Mouse (Mus musculus) ES-Bruce4 (cell line): ENCODE results near the gene Vsig10. TPM values are rescaled to one million over a fixed set of nuclear protein-coding genes. Genes with fewer than 3 reads are reported as not detected.
"Not testable (repeated sequence)": the region's sequence is repeated elsewhere in the genome, so short reads cannot be mapped to it uniquely, and the experiment has no call there.

Experiments
- H3K27ac ChIP-seq: 2 replicates; pipeline ENCODE4 v1.5.1; 2012; ENCODE audit warnings: low read length, inconsistent platforms; ENCODE audit not compliant: insufficient read depth
- H3K27me3 ChIP-seq: 2 replicates; pipeline ENCODE4 v1.6.1; 2012; ENCODE audit warnings: mild to moderate bottlenecking, low read length, inconsistent platforms; ENCODE audit not compliant: control insufficient read depth, poor library complexity, insufficient read depth, severe bottlenecking
- H3K36me3 ChIP-seq: 2 replicates; pipeline ENCODE4 v1.6.1; 2012; ENCODE audit warnings: inconsistent platforms, mild to moderate bottlenecking, low read length, moderate library complexity; ENCODE audit not compliant: control insufficient read depth, poor library complexity, insufficient read depth, severe bottlenecking
- H3K4me1 ChIP-seq: one replicate; pipeline ENCODE4 v1.8.1; 2011; ENCODE audit warnings: low read length; ENCODE audit not compliant: control insufficient read depth, insufficient read depth
- H3K4me3 ChIP-seq: 2 replicates; pipeline ENCODE4 v1.5.1; 2011; ENCODE audit warnings: low read depth, mild to moderate bottlenecking, low read length
- H3K9ac ChIP-seq: 2 replicates; pipeline ENCODE4 v1.6.1; 2012; ENCODE audit warnings: low read depth, mild to moderate bottlenecking, inconsistent platforms; ENCODE audit not compliant: poor library complexity, severe bottlenecking
- H3K9me3 ChIP-seq: replicated peaks from 2 replicates; pipeline ENCODE4 v1.6.1; 2012; ENCODE audit warnings: mild to moderate bottlenecking, low read length, inconsistent platforms; ENCODE audit not compliant: control insufficient read depth, poor library complexity, insufficient read depth, severe bottlenecking
- CTCF ChIP-seq: IDR thresholded peaks from one replicate; pipeline ENCODE4 v1.8.1; 2011; ENCODE audit warnings: low read depth, low read length
- EP300 ChIP-seq: IDR thresholded peaks from 2 replicates; pipeline ENCODE4 v1.6.1; 2011; ENCODE audit warnings: low read depth, low read length; ENCODE audit not compliant: insufficient read depth
- POLR2A ChIP-seq: IDR thresholded peaks from one replicate; pipeline ENCODE4 v1.8.1; 2011; ENCODE audit warnings: low read length; ENCODE audit not compliant: insufficient read depth
- polyA plus RNA-seq: library from polyadenylated mRNA; stranded (reverse); fragments of >200 nt; gene quantifications from 2 replicates; pipeline ENCODE4 v1.2.4, GENCODE M21; 2011; ENCODE audit warnings: low read depth; ENCODE audit not compliant: missing spikeins, insufficient read depth, insufficient read length

The Vsig10 gene
- polyA plus RNA-seq, 1 experiment, result 15.7 TPM

DNA sequence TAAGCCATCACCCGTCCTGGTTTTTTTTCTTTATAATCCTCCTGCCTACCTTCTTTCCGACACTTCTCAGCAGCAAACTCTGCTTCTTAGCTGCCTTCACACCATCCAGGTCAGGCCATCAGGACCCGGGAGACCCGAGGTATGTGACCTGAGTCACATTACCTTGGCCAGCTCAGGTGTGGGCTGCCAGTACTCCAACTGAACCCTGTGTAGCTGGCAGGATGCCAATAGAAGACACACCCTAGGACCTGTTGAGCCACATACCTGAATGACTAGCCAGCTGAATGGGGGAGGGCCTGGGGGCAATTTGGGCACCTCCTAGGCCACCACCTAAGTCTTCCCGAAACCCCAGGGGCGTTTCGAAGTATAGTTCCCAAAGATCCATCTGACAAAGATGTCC lies 11.6 kb downstream of the Vsig10 start:
- Histone ChIP-seq H3K9ac (no peak overlapping the region), H3K27me3 (no peaks in the 10 kb centered on the region), H3K36me3 (no peaks in the 10 kb centered on the region), H3K4me1 (peaks cover 2% of the 10 kb centered on the region), H3K4me3 (no peak overlapping the region), H3K27ac (no peak overlapping the region), H3K9me3 (no peaks in the 10 kb centered on the region)
- TF ChIP-seq EP300 (0 out of 2 replicates have a peak, but pooled peaks have one; percentile 25), CTCF (no peak), POLR2A (no peak)

DNA sequence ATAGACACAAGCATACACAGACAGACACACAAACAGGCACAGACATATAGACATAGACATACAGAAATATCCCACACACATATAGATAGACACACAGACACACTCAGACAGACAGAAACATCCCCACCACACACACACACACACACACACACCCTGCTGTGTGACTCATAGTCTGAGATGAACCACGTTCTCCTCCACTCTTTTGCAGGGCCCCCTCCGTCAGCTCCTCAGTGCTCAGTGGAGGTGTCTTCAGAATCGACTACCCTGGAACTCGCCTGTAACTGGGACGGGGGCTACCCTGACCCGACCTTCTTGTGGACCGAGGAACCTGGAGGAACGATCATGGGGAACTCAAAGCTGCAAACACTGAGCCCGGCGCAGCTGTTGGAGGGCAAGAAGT lies 19.1 kb downstream of the Vsig10 start:
- Histone ChIP-seq H3K27me3 (no peaks in the 10 kb centered on the region), H3K9me3 (no peaks in the 10 kb centered on the region), H3K4me3 (no peak overlapping the region), H3K9ac (no peak overlapping the region), H3K36me3 (no peaks in the 10 kb centered on the region), H3K27ac (no peak overlapping the region), H3K4me1 (no peaks in the 10 kb centered on the region)
- TF ChIP-seq CTCF, result no peak
- no peak for TF ChIP-seq POLR2A
- no peak for TF ChIP-seq EP300

- Histone ChIP-seq H3K9ac (no peak overlapping the region), H3K36me3 (no peaks in the 10 kb centered on the region), H3K27me3 (no peaks in the 10 kb centered on the region), H3K4me1 (no peaks in the 10 kb centered on the region), H3K27ac (no peak overlapping the region), H3K9me3 (no peaks in the 10 kb centered on the region), H3K4me3 (no peak overlapping the region)
- no peak for TF ChIP-seq EP300
- TF ChIP-seq CTCF, result no peak
- no peak for TF ChIP-seq POLR2A
Measured at GRCm38 (mm10) chr5:117338503-117338902, 19.6 kb downstream of the Vsig10 start.

DNA sequence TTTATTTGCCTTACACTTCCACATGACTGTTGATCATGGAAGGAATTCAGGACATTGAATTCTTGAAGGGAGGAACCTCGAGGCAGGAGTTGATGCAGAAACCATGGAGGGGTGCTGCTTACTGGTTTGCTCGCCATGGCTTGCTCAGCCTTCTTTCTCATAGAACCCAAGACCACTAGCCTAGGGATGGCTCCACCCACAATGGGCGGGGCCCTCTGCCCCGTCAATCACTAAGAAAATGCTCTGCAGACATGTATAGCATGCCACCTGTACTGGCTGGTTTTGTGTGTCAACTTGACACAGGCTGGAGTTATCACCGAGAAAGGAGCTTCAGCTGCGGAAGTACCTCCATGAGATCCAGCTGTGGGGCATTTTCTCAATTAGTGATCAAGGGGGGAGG lies 21.2 kb downstream of the Vsig10 start:
- Histone ChIP-seq H3K4me3 (no peak overlapping the region), H3K9ac (no peak overlapping the region), H3K27ac (no peak overlapping the region), H3K4me1 (no peaks in the 10 kb centered on the region), H3K36me3 (no peaks in the 10 kb centered on the region), H3K9me3 (no peaks in the 10 kb centered on the region), H3K27me3 (no peaks in the 10 kb centered on the region)
- no peak for TF ChIP-seq POLR2A
- no peak for TF ChIP-seq CTCF
- no peak for TF ChIP-seq EP300

GRCm38 (mm10) chr5:117341896-117342295 lies 23.0 kb downstream of the Vsig10 start:
- no peak overlapping the region for H3K9ac ChIP-seq
- no peak overlapping the region for H3K27ac ChIP-seq
- H3K9me3 ChIP-seq, result no peaks in the 10 kb centered on the region
- TF ChIP-seq POLR2A (no peak), CTCF (no peak), EP300 (no peak)
- H3K4me3 ChIP-seq, result no peak overlapping the region
- H3K36me3 ChIP-seq, result no peaks in the 10 kb centered on the region
- H3K27me3 ChIP-seq, result no peaks in the 10 kb centered on the region
- no peaks in the 10 kb centered on the region for H3K4me1 ChIP-seq

- not testable (repeated sequence) for H3K36me3 ChIP-seq, H3K9ac ChIP-seq, H3K27ac ChIP-seq, H3K4me3 ChIP-seq, H3K4me1 ChIP-seq, H3K27me3 ChIP-seq
- H3K9me3 ChIP-seq, result peaks cover 14% of the 10 kb centered on the region
Measured at GRCm38 (mm10) chr5:117344496-117344895, 25.6 kb downstream of the Vsig10 start.
